Mouse (Mus musculus): Measurements from ENCODE around the gene Ankrd39. TPM values are rescaled to one million over a fixed set of nuclear protein-coding genes. Genes with fewer than 3 reads are reported as not detected.

The Ankrd39 gene
- total RNA-seq, 2 experiments from 2014 or later = 13.9 to 18.7 TPM

- DNase-seq (ENCODE audit: low spot score in 2 of 2) = no peak
- intact Hi-C loops (cut with DNase I) = no loop called here
These were observed 27.1 kb upstream of the Ankrd39 start for GRCm38 (mm10) chr1:36574196-36574955.

DNA sequence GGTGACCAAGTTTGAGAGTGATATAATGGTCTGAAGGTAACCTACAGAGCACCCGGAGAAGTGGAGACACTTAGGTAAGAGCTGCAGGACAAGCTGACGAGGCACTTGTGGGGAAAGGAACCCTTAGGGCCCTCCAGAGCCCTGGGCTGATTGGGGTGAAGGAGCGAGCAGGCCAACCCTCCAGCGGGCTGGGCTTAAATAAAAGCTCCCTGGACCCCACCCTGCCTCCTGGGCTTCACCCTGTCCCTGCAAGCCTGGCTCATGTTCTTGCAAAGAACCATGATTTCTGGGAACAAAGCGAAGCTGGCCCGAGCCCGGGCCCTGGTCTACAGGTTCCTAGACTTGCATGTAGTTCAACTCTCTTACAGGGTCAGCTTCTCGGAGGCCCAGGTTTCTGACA, 26.3 kb upstream of the Ankrd39 start:
- no peak for DNase-seq (ENCODE audit: low spot score in 2 of 2)
- intact Hi-C loops (cut with DNase I) = no loop called here

DNA sequence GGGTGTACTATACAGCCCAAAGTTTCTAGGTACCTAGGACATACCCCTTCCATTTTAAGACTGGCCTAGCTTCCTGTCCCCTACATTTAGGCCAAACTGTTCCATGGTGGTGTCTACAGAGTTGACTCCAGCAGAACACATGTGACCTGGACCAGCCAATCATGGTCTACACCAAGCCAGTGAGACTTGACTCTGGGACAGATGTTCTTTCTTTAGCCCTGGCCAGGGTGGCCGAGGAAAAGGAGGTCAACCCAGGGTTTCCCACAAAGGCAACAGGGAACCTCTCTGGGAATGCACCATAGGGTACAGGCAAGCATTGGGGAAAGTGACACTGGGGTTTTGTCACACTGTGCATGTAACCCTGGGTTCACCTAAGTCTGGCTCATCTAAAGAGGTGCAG, 25.5 kb upstream of the Ankrd39 start:
- DNase-seq (ENCODE audit: low spot score in 2 of 2) = no peak
- intact Hi-C loops (cut with DNase I) = no loop called here

- intact Hi-C loops (cut with DNase I) = no loop called here
- DNase-seq (ENCODE audit: low spot score in 2 of 2) = no peak
These were observed 25.0 kb upstream of the Ankrd39 start for GRCm38 (mm10) chr1:36572140-36572700.

DNA sequence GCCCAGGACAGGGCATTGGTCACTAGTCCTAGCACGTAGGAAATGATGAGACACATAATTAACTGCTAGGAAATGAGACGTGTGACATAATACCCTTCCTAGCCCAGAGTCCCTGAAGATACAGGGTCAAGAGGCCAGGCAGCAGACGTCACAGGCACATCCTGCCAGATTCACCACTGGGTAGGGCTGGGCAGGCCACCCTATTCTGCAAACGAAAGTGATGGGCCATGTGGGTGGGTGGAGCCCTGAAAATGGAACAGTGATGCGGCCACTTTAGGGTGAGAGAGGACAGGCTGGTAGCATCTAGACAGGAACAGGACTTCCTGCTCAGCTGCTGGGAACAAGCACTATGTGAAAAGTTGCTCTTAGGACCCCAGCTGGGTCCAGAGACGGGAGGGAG, 24.4 kb upstream of the Ankrd39 start:
- DNase-seq (ENCODE audit: low spot score in 2 of 2) = no peak
- intact Hi-C loops (cut with DNase I) = no loop called here

GRCm38 (mm10) chr1:36570320-36570719, 23.1 kb upstream of the Ankrd39 start:
- no peak for DNase-seq (ENCODE audit: low spot score in 2 of 2)
- intact Hi-C loops (cut with DNase I) = no loop called here

DNA sequence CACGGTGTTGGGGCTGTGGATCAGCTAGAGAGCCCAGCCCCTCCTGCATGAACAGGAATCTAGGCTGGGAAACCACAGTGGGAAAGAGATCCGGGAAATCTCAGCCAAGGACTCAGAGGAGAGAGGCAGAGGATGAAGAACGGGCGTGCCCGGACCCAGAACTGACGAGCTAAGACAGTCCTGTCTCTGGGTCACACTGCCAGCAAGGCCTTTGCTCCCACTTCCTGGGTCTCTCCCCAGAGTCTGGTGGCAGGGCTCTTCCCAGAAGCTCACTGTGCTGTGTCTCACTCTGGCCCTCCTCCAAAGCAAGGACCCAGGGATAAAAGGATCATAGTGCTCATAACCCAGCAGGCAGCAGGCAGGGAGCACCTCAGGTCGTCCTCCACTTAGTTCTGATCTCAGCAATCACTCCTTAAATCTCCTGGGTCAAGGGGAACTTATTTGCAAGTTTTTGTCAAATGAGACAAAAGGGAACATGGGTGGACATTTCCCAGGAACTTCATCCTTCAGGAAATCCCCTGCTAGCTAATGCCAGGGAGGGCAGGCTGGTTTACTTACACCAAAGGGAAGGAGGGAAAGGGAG, 22.5 kb upstream of the Ankrd39 start:
- intact Hi-C loops (cut with DNase I) = no loop called here
- DNase-seq (ENCODE audit: low spot score in 2 of 2) = no peak

GRCm38 (mm10) chr1:36568776-36569175, 21.5 kb upstream of the Ankrd39 start:
- intact Hi-C loops (cut with DNase I) = no loop called here
- no peak for DNase-seq (ENCODE audit: low spot score in 2 of 2)

- intact Hi-C loops (cut with DNase I) = no loop called here
- no peak for DNase-seq (ENCODE audit: low spot score in 2 of 2)
These were observed 20.8 kb upstream of the Ankrd39 start for GRCm38 (mm10) chr1:36567818-36568603.

- DNase-seq (ENCODE audit: low spot score in 2 of 2) = no peak
- intact Hi-C loops (cut with DNase I) = no loop called here
These were observed 19.2 kb upstream of the Ankrd39 start for GRCm38 (mm10) chr1:36566425-36566824.

DNA sequence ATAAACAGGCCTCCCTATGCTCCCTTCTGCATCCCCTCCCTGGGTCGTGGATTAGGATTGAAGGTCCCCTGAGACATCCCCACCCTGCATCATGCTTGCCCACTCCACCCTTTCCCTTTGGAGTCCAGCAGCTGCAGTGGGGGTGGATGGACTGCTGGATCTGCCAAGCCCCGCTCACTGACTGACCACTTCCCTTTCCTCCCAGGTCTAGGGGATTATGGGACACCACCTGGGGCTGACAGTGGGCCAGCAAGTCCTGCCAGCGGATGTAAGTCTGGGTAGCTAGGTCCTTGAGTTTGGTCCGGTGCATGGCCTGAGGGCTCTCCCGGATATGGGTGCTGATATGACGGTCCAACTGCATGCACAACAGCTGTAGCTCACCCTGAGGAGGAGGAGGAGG, 16.9 kb upstream of the Ankrd39 start:
- DNase-seq (ENCODE audit: low spot score in 2 of 2) = no peak
- intact Hi-C loops (cut with DNase I) = no loop called here

- intact Hi-C loops (cut with DNase I) = no loop called here
- DNase-seq (ENCODE audit: low spot score in 2 of 2) = no peak
These were observed 16.4 kb upstream of the Ankrd39 start for GRCm38 (mm10) chr1:36563632-36564031.

- intact Hi-C loops (cut with DNase I) = no loop called here
- DNase-seq (ENCODE audit: low spot score in 2 of 2) = no peak
These were observed 16.0 kb upstream of the Ankrd39 start for GRCm38 (mm10) chr1:36563197-36563596.

DNA sequence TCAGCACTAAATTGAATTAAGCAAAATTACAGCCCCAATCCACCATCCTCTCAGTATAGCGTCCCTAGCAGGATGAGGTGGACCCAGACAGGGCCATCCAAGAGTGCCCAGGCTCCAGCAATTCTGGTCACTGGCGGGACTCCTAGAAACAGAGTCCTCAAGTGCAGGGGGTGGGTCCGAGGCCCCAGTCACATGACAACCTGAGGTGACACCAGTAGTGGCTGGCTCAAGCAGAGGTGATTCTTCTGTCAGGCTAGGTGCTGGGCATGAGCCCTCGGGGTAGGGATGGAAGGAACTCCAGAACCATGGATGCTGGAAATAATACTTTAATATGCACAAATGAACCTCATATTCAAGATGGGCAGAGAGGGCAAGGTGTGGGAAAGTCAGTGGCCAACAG, 15.1 kb upstream of the Ankrd39 start:
- DNase-seq (ENCODE audit: low spot score in 2 of 2) = no peak
- intact Hi-C loops (cut with DNase I) = no loop called here

DNA sequence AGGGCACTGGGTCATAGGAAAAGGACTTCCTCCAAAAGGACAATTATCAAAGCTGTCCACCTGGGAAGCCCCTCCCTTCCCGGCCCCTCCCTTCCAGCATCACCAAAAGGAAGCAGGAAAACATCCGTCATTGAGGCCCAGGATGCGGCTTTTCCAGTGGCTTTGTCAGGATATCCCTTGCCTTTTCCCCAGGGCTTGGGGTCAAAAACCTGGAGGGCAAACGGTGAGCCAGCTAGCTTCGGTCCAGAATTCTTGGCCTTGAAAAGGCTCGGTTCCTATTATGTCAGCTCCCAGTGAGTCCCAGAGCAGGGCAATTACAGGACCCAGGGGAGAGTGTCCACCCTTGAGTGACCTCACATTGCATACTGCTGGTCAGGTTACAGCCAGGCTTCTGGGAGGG, 13.7 kb upstream of the Ankrd39 start:
- DNase-seq (ENCODE audit: low spot score in 2 of 2) = no peak
- intact Hi-C loops (cut with DNase I) = no loop called here

- intact Hi-C loops (cut with DNase I) = no loop called here
- DNase-seq (ENCODE audit: low spot score in 2 of 2) = no peak
These were observed 12.6 kb upstream of the Ankrd39 start for GRCm38 (mm10) chr1:36559888-36560287.

GRCm38 (mm10) chr1:36559256-36559655, 12.0 kb upstream of the Ankrd39 start:
- DNase-seq (ENCODE audit: low spot score in 2 of 2) = no peak
- intact Hi-C loops (cut with DNase I) = no loop called here

GRCm38 (mm10) chr1:36558031-36558993, 11.1 kb upstream of the Ankrd39 start, which contains the start of gene Sema4c:
Gene Sema4c (minus strand): TSS chr1:36558349.
- peak in 1 of 2 experiments; percentile 77 for DNase-seq (ENCODE audit: low spot score in 2 of 2)
- intact Hi-C loops (cut with DNase I) = no loop called here

DNA sequence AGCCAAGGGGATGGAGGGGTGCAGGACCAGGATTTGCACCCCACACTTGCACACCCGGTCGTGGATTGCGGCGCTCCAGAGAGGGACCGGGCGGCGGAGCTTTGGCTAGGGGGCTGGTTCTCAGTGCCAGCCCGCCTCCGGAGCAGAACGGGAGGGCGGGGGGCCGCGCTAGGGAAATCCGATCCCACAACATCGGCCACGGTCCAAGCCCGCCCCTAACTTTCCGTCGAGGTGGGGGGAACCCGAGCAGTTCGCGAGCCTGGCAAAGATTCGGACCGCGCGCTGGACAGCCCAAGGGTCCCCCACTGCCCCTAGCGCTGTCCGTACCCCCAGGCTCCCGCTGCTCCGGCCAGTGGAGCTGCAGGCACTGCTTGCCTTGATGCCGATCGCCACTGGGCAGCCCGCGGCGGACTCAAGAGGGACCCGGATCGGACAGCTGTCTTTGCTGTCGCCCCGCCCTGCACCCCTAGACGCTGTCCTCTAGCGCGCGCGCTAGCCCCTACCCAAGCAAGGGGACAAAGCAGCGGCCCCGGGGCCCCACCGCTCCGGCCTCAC, 10.3 kb upstream of the Ankrd39 start:
- intact Hi-C loops (cut with DNase I) = no loop called here
- DNase-seq (ENCODE audit: low spot score in 2 of 2) = peak in 1 of 2 experiments; percentile 73

Measured in left cerebral cortex, postnatal 14 days (tissue).